Mouse (Mus musculus) liver, embryonic 14.5 days (tissue): ENCODE data around the gene Hist1h2bk.

Experiments used
- CTCF ChIP-seq: IDR thresholded peaks from 2 replicates; pipeline ENCODE4 v1.5.1; 2016; ENCODE audit warnings: antibody characterized with exemption, low read depth, control low read depth
- EP300 ChIP-seq: IDR thresholded peaks from 2 replicates; pipeline ENCODE4 v1.6.1; 2016; ENCODE audit warnings: antibody characterized with exemption, low read depth

DNA sequence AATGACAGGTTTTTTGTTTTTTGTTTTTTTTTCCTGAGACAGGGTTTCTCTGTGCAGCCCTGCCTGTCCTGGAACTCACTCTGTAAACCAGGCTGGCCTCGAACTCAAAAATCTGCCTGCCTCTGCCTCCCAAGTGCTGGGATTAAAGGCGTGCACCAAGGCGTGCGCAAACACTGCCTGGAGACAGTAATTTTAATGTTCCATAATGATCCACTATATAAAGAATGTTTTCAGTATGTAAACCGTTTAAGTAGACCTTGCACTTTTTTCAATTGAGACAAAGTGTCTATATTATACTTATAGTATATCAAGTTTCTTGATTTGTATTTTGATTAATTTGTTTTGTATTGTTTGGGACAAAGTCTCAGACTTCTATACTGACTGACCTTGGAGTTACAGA lies 3.7 kb downstream of the Hist1h2bk start:
- TF ChIP-seq CTCF (no peak), EP300 (no peak)
